Mouse (Mus musculus): Measurements from ENCODE around the gene Arfip1.
"Not testable (repeated sequence)": the region's sequence is repeated elsewhere in the genome, so short reads cannot be mapped to it uniquely, and the experiment has no call there.

The Arfip1 gene

GRCm38 (mm10) chr3:84570501-84570900 is 11.9 kb downstream of the Arfip1 start:
- no peak for DNase-seq (ENCODE audit: low spot score)

- DNase-seq (ENCODE audit: low spot score) = no peak
Measured at GRCm38 (mm10) chr3:84569587-84569986, 12.8 kb downstream of the Arfip1 start.

GRCm38 (mm10) chr3:84568540-84568939 is 13.9 kb downstream of the Arfip1 start:
- no peak for DNase-seq (ENCODE audit: low spot score)

- no peak for DNase-seq (ENCODE audit: low spot score)
Measured at GRCm38 (mm10) chr3:84563415-84563814, 19.0 kb downstream of the Arfip1 start.

- DNase-seq (ENCODE audit: low spot score) = not testable (repeated sequence)
Measured at GRCm38 (mm10) chr3:84562911-84563310, 19.5 kb downstream of the Arfip1 start.

- DNase-seq (ENCODE audit: low spot score) = no peak
Measured at GRCm38 (mm10) chr3:84558301-84558700, 24.1 kb downstream of the Arfip1 start.

- no peak for DNase-seq (ENCODE audit: low spot score)
Measured at GRCm38 (mm10) chr3:84555780-84556179, 26.6 kb downstream of the Arfip1 start.

- no peak for DNase-seq (ENCODE audit: low spot score)
Measured at GRCm38 (mm10) chr3:84547177-84547576, 35.2 kb downstream of the Arfip1 start.

- DNase-seq (ENCODE audit: low spot score) = not testable (repeated sequence)
Measured at GRCm38 (mm10) chr3:84542450-84542849, 40.0 kb downstream of the Arfip1 start.

GRCm38 (mm10) chr3:84541881-84542280 is 40.5 kb downstream of the Arfip1 start:
- DNase-seq (ENCODE audit: low spot score) = no peak

- DNase-seq (ENCODE audit: low spot score) = no peak
Measured at GRCm38 (mm10) chr3:84540640-84541039, 41.8 kb downstream of the Arfip1 start.

GRCm38 (mm10) chr3:84536987-84537386 is 45.4 kb downstream of the Arfip1 start:
- DNase-seq (ENCODE audit: low spot score) = no peak

GRCm38 (mm10) chr3:84533227-84533626 is 49.2 kb downstream of the Arfip1 start:
- no peak for DNase-seq (ENCODE audit: low spot score)

GRCm38 (mm10) chr3:84529021-84529420 is 53.4 kb downstream of the Arfip1 start:
- no peak for DNase-seq (ENCODE audit: low spot score)

GRCm38 (mm10) chr3:84524952-84525351 is 57.5 kb downstream of the Arfip1 start:
- DNase-seq (ENCODE audit: low spot score) = no peak

GRCm38 (mm10) chr3:84516163-84516562 is 66.3 kb downstream of the Arfip1 start:
- DNase-seq (ENCODE audit: low spot score) = no peak

GRCm38 (mm10) chr3:84512774-84513515 is 69.5 kb downstream of the Arfip1 start:
- no peak for DNase-seq (ENCODE audit: low spot score)

- DNase-seq (ENCODE audit: low spot score) = no peak
Measured at GRCm38 (mm10) chr3:84505193-84505592, 77.2 kb downstream of the Arfip1 start.

- DNase-seq (ENCODE audit: low spot score) = no peak
Measured at GRCm38 (mm10) chr3:84504291-84504690, 78.1 kb downstream of the Arfip1 start.

GRCm38 (mm10) chr3:84502101-84502500 is 80.3 kb downstream of the Arfip1 start:
- no peak for DNase-seq (ENCODE audit: low spot score)

- DNase-seq (ENCODE audit: low spot score) = no peak
Measured at GRCm38 (mm10) chr3:84500491-84500890, 81.9 kb downstream of the Arfip1 start.

GRCm38 (mm10) chr3:84497718-84498117 is 84.7 kb downstream of the Arfip1 start:
- no peak for DNase-seq (ENCODE audit: low spot score)

GRCm38 (mm10) chr3:84492657-84493056 is 89.8 kb downstream of the Arfip1 start:
- DNase-seq (ENCODE audit: low spot score) = no peak

- no peak for DNase-seq (ENCODE audit: low spot score)
Measured at GRCm38 (mm10) chr3:84492148-84492547, 90.3 kb downstream of the Arfip1 start.

Measured in urinary bladder, postnatal 10 days (tissue).